Mouse (Mus musculus) E14TG2a.4 (cell line): ENCODE data around the gene Gm10306.

Experiments used
- CTCF ChIP-seq: conservative IDR thresholded peaks from 2 replicates; pipeline ENCODE4 v1.5.1; 2014; ENCODE audit warnings: low read length
- NANOG ChIP-seq: IDR thresholded peaks from 2 replicates; pipeline ENCODE4 v1.6.1; 2014; ENCODE audit warnings: borderline replicate concordance, low read length, mixed read lengths
- POU5F1 ChIP-seq: IDR thresholded peaks from 2 replicates; pipeline ENCODE4 v1.6.1; 2014; ENCODE audit warnings: low read length, borderline replicate concordance

DNA sequence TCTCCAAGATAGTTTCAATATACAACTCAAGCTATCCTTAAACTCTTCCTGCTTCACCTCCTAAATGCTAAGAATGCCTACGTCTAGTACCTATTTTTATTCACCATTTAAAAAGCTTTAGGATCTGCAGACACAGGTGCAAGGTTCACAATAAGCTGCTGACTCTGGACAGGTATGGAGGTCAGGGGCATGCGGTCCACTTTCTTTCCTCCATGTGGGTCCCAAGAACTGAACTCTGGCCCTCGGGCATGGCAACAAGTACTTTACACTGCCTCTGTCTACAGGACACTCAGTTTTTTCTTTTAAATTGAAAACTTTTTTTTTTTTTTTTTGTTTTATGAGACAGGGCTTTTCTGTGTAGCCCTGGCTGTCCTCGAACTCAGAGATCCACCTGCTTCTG lies 16.3 kb downstream of the Gm10306 start:
- TF ChIP-seq CTCF: no peak
- TF ChIP-seq POU5F1: no peak
- TF ChIP-seq NANOG: no peak
